Mouse (Mus musculus) forebrain, postnatal 0 days (tissue): ENCODE measurements around the gene Cad. TPM values are rescaled to one million over a fixed set of nuclear protein-coding genes. Genes with fewer than 3 reads are reported as not detected.
A peak's percentile ranks its signal among the peaks of the same experiment; 100 is the strongest.
"Not testable (repeated sequence)": the region's sequence is repeated elsewhere in the genome, so short reads cannot be mapped to it uniquely, and the experiment has no call there.

Experiments
- ATAC-seq: fragments of 200-750 bp; cut with Nextera tagmentation; 2 replicates; pipeline ENCODE4 v1.8.0; 2017; ENCODE audit warnings: mild to moderate bottlenecking, moderate library complexity
- DNase-seq: peaks from one replicate; pipeline ENCODE4 v3.0.0-alpha.2; 2015
- H3K27ac ChIP-seq: fragments of 300-500 bp; sonication (generic); 2 replicates; pipeline ENCODE4 v1.5.1; 2014; ENCODE audit warnings: low read depth, mild to moderate bottlenecking, antibody characterized with exemption, low read length, moderate library complexity, mixed read lengths
- H3K27me3 ChIP-seq: fragments of 300-500 bp; sonication (generic); 2 replicates; pipeline ENCODE4 v1.6.1; 2014; ENCODE audit warnings: mild to moderate bottlenecking, low read length, mixed read lengths; ENCODE audit not compliant: insufficient read depth
- H3K36me3 ChIP-seq: fragments of 300-500 bp; sonication (generic); 2 replicates; pipeline ENCODE4 v1.6.1; 2014; ENCODE audit warnings: mild to moderate bottlenecking, moderate library complexity; ENCODE audit not compliant: insufficient read depth
- H3K4me1 ChIP-seq: fragments of 300-500 bp; sonication (generic); 2 replicates; pipeline ENCODE4 v1.6.1; 2014; ENCODE audit warnings: antibody characterized with exemption; ENCODE audit not compliant: insufficient read depth
- H3K4me2 ChIP-seq: fragments of 300-500 bp; sonication (generic); 2 replicates; pipeline ENCODE4 v1.6.1; 2014; ENCODE audit warnings: low read depth, mild to moderate bottlenecking, moderate library complexity
- H3K4me3 ChIP-seq: fragments of 300-500 bp; sonication (generic); 2 replicates; pipeline ENCODE4 v1.5.1; 2014; ENCODE audit warnings: low read depth, low read length, mixed read lengths
- H3K9ac ChIP-seq: fragments of 300-500 bp; sonication (generic); 2 replicates; pipeline ENCODE4 v1.6.1; 2014; ENCODE audit warnings: mild to moderate bottlenecking
- H3K9me3 ChIP-seq: fragments of 300-500 bp; sonication (generic); 2 replicates; pipeline ENCODE4 v1.6.1; 2016; ENCODE audit warnings: low read length
- CTCF ChIP-seq: sonication (generic); IDR thresholded peaks from 2 replicates; pipeline ENCODE4 v1.5.1; 2016; ENCODE audit warnings: antibody characterized with exemption, control low read depth, low read depth
- WGBS: fragments of 180-500 bp; shearing (Covaris S2); extraction: QIAGEN DNeasy Blood & Tissue Kit; methylation state at CpG from one replicate; pipeline ENCODE4 v1.1.7; 2014; 5-methylcytosine and 5-hydroxymethylcytosine counted together
- polyA plus RNA-seq: library from polyadenylated mRNA; unstranded; fragments of >200 nt; fragmentation: Nextera tagmentation; extraction: Ambion mirVana; gene quantifications from 2 replicates; pipeline ENCODE4 v1.2.1, GENCODE M21; 2015
- total RNA-seq: library from RNA; depleted of rRNA; stranded (reverse); fragments of >200 nt; gene quantifications from 2 replicates; pipeline ENCODE4 v1.2.3, GENCODE M21; 2014; rRNA removed

The Cad gene
- total RNA-seq (28.7 and 31.1 TPM in 2 replicates), polyA plus RNA-seq (5.2 and 6.4 TPM in 2 replicates)

DNA sequence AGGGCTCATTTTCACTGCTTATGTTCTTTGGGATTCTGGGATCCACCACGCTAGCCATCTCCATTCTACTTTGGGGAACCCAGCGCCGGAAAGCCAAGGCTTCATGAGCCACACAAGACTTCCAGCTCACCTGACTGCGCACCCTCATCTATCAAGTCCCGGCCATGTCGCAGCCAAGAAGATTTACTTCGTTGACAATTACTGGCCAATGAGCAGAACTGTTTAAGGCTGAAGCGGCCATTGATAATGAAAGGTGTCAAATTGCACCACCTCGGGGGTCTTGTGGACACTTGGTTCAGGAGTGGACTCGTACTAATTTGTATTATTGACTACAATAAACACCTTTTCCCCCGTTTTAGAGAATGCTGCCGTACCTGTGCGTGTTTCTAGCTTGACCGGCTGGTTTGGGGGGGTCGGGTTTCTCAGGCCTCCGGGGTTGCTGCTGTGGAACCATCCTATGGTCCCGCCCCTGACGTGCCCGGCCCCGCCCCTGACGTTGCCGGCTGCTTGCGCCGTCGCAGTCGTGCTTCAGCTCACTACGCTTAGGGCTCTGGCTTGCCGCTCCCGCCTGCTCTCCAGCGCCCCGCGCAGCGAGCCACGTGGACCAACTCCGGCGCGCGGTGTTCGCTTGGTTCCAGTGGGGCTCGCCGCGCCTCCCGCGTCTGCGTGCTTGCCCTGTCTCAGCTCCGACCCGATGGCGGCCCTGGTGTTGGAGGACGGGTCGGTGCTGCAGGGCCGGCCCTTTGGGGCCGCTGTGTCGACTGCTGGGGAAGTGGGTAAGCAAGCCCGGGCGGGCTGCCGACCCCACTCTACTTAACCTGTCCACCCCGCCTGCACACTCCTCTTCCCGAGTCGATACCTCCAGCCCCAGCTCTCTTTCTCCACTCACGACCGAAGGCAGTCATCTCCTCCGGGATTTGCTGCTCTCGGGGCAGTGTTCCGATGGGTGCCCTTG lies at the start of gene Cad:
Gene Cad (plus strand): TSS at position 520 of the 955 bp plus-strand sequence.
- no peak within 1 kb of the TSS; the same call in 1 of the 2 replicates for H3K27ac ChIP-seq
- peak within 1 kb of the TSS; percentile 70 for H3K9ac ChIP-seq
- H3K27me3 ChIP-seq: no peaks in the 10 kb centered on the region
- peak; percentile 100 for ATAC-seq
- peak; percentile 57 for TF ChIP-seq CTCF
- peak; percentile 93 for DNase-seq
- H3K9me3 ChIP-seq: no peaks in the 10 kb centered on the region
- H3K4me3 ChIP-seq: peak within 1 kb of the TSS; percentile 67
- H3K4me2 ChIP-seq: peak within 1 kb of the TSS; percentile 96
- WGBS: under 1% methylated on average over 63 of the region's 64 CpGs
- peaks cover 11% of the 10 kb centered on the region for H3K36me3 ChIP-seq
- H3K4me1 ChIP-seq: peaks cover 8% of the 10 kb centered on the region; the same call in 1 of the 2 replicates

DNA sequence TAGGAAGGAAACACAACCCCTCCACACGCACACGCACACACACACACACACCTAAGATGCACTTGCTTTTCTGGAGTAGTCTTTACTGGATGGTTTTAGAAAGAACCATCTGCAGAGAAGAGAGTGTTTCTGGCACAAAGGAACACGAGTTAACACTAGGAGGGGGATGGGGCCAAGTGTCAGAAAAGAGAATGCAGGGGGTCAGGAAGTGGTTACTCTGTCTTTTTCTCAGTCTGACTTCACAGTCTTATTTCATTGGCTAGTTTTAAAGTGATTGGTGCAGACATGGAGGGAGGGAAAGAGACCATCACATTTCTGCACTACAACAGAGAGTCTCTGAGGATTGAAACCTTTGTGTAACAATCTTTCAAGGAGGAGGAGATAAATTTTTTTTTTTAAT lies 41.8 kb upstream of the Cad start:
- WGBS: 71% methylated on average over 3 of the region's 3 CpGs

DNA sequence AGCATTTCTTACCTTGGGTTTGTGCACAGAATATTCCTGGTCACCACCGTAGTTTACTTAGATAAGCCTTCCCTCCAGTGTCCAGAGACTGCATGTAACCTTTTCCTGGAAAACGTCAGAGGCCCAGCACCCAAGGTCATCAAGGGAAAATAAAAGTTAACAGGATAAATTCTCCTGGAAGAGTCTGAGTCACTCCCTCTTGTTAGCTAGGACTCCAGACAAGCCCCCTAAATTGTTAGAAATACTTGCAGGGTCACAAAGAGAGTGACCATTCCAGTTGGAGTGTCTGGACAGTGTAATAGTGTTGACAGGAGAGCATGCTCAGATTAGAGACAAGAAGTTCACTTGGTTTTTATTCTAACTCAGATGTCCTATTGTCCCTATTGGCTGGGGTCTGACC lies 38.7 kb upstream of the Cad start:
- DNase-seq: no peak
- H3K4me3 ChIP-seq: no peak overlapping the region
- ATAC-seq: no peak
- no peak for TF ChIP-seq CTCF
- no peak overlapping the region for H3K27ac ChIP-seq
- H3K36me3 ChIP-seq: no peaks in the 10 kb centered on the region
- WGBS: 81% methylated on average over 2 of the region's 2 CpGs
- no peaks in the 10 kb centered on the region for H3K27me3 ChIP-seq
- H3K9me3 ChIP-seq: no peaks in the 10 kb centered on the region
- H3K4me2 ChIP-seq: no peak overlapping the region
- no peaks in the 10 kb centered on the region for H3K4me1 ChIP-seq
- no peak overlapping the region for H3K9ac ChIP-seq

More for the DNA sequence above, 41.8 kb upstream of the Cad start:
- Histone ChIP-seq H3K27ac (no peak overlapping the region), H3K9ac (no peak overlapping the region), H3K4me2 (no peak overlapping the region), H3K9me3 (no peaks in the 10 kb centered on the region), H3K4me3 (no peak overlapping the region), H3K27me3 (no peaks in the 10 kb centered on the region), H3K36me3 (no peaks in the 10 kb centered on the region), H3K4me1 (no peaks in the 10 kb centered on the region)
- TF ChIP-seq CTCF: no peak
- ATAC-seq (no peak), DNase-seq (no peak)

DNA sequence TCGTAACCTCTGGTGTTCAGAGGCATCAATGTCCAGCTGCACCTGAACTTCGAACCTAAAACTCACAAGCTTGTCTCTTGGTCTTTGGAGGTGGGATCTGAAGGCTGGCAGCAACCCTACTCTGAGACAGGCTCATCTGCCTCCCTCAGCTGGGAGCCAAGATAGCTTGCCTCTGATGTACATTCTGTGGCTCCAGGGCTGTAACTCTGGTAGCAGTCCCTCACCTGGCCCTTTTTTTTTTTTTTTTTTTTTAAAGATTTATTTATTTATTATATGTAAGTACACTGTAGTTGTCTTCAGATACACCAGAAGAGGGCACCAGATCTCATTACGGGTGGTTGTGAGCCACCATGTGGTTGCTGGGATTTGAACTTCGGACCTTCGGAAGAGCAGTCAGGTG lies 32.8 kb upstream of the Cad start:
- not testable (repeated sequence) for H3K4me3 ChIP-seq, DNase-seq, H3K27me3 ChIP-seq, H3K27ac ChIP-seq, H3K4me1 ChIP-seq, H3K9me3 ChIP-seq, H3K36me3 ChIP-seq, H3K9ac ChIP-seq, ATAC-seq, H3K4me2 ChIP-seq
- 90% methylated on average over 4 of the region's 5 CpGs for WGBS

DNA sequence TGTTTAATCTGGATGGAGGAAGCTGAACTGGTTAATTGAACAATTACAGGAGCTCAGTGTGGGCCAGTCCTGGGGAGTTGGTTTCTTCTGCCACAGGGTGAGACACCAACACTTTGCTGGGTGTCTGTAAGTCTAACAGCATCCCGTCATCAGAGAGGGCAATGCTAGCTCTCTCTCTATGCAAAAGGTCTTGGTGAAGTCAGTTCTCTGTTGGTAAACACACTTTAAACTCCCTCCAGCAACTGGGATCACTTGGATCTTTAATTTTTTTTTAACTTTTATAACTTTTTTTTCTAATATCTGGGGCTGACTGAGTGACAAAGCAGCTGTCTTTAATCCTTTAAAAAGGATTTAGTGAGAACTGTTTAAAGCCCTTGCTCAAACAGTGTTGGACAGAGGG lies 31.9 kb upstream of the Cad start:
- ATAC-seq (no peak), DNase-seq (no peak)
- Histone ChIP-seq H3K4me3 (no peak overlapping the region), H3K27ac (no peak overlapping the region), H3K4me2 (no peak overlapping the region), H3K9ac (no peak overlapping the region), H3K27me3 (no peaks in the 10 kb centered on the region), H3K4me1 (no peaks in the 10 kb centered on the region), H3K36me3 (no peaks in the 10 kb centered on the region), H3K9me3 (no peaks in the 10 kb centered on the region)
- WGBS: 30% methylated on average over 1 of the region's 1 CpGs
- no peak for TF ChIP-seq CTCF

DNA sequence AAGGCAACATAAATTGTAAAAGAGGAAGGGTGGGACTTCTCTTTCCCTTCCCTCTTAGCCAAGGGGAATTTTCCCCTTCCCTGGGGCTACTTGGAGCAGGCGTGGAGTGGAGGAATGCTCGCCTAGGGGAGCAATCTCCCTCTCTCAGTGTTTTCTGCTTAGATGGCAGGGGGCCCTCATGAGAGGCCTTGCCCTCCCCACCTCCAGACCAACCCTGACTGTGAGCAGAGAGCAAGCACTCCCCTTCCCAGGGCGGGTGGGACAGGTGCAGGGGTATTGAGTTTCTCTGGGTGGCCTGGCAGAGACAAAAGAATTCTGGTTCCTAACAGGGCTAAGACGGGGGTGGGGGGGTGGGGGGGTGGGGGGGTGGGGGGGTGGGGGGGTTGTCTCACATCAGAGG lies 31.3 kb upstream of the Cad start:
- Histone ChIP-seq H3K4me3 (no peak overlapping the region), H3K9ac (no peak overlapping the region), H3K27me3 (no peaks in the 10 kb centered on the region), H3K27ac (no peak overlapping the region), H3K4me2 (no peak overlapping the region), H3K9me3 (no peaks in the 10 kb centered on the region), H3K4me1 (no peaks in the 10 kb centered on the region), H3K36me3 (no peaks in the 10 kb centered on the region)
- TF ChIP-seq CTCF: no peak
- no peak for DNase-seq
- WGBS: 1% methylated on average over 4 of the region's 4 CpGs
- no peak for ATAC-seq

DNA sequence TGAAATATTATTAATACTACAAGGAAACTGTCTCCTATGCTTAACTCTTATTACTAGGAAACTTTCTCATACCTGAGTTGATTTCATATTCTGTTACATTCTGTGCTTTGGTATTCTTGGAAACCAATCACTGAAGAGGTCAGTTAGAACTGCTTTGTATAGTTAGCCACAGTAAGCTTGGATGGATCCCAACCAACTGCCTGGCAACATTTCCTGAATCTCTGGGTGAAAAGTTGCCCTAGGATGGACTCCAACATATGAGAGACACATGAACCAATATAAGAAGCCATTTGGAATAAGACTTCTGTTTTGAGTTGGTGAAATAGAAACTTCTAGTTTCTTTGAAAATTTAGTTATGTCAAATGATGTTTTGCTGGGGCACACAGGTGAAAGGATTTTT lies 29.9 kb upstream of the Cad start:
- Histone ChIP-seq H3K27ac (no peak overlapping the region), H3K4me2 (no peak overlapping the region), H3K9ac (no peak overlapping the region), H3K27me3 (no peaks in the 10 kb centered on the region), H3K36me3 (no peaks in the 10 kb centered on the region), H3K4me1 (no peaks in the 10 kb centered on the region), H3K9me3 (no peaks in the 10 kb centered on the region), H3K4me3 (no peak overlapping the region)
- no peak for TF ChIP-seq CTCF
- ATAC-seq (no peak), DNase-seq (no peak)
